Mouse (Mus musculus): Measurements from ENCODE around the gene Mrpl54.

DNA sequence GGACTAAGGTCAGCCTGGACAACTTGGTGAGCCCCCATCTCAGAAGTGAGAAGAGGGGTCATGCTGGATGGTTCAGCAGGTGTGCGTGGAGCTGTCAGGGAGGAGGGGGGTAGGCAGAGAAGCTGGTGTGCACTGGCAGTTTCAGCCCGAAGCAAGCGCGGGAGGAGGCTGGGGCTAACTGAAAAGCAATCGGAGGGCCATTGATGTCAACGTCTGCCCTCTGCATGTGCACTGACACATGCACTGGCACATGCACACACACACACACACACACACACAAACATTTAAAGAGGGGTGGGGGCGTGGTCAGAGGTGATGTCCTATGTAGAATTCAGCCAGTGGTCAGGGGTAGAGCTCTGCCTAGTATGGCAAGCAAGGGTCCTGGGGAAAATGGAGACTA is 35.3 kb downstream of the Mrpl54 start:
- TF ChIP-seq POLR2A (IDR thresholded peaks at IDR 0.05; ENCODE audit: low read depth, low read length) (no peak), CTCF (IDR thresholded peaks at IDR 0.05; ENCODE audit: extremely low read depth, insufficient read length, insufficient replicate concordance, low read depth, low read length) (no peak)

Measured in small intestine, adult 2 months (tissue).